Mouse (Mus musculus): ENCODE results near the gene Dqx1. TPM values are rescaled to one million over a fixed set of nuclear protein-coding genes. Genes with fewer than 3 reads are reported as not detected.
A peak's percentile ranks its signal among the peaks of the same experiment; 100 is the strongest.

The Dqx1 gene
- 0.62 and 1.3 TPM in 2 replicates for polyA plus RNA-seq (2014; fragmentation: Nextera tagmentation; extraction: Ambion mirVana)

GRCm38 (mm10) chr6:83057790-83058189 is at the start of gene Dqx1:
Gene Dqx1, plus strand, starts transcription at chr6:83057844.
- TF ChIP-seq CTCF (IDR thresholded peaks at IDR 0.05; ENCODE audit: low read depth), result no peak
- H3K27ac ChIP-seq (ENCODE audit: low read depth), result no peak within 1 kb of the TSS
- no peak within 1 kb of the TSS for H3K9ac ChIP-seq
- H3K36me3 ChIP-seq (ENCODE audit: insufficient read depth), result peaks cover 23% of the 10 kb centered on the region
- ATAC-seq (ENCODE audit: insufficient read depth), result no peak
- H3K4me3 ChIP-seq (ENCODE audit: low read depth, low read length), result no peak within 1 kb of the TSS
- no peak within 1 kb of the TSS for H3K4me2 ChIP-seq
- H3K27me3 ChIP-seq (ENCODE audit: insufficient read depth, low read length), result peaks cover 16% of the 10 kb centered on the region
- WGBS, result 43% methylated on average over 3 of the region's 3 CpGs
- H3K9me3 ChIP-seq (ENCODE audit: low read depth, low read length), result no peaks in the 10 kb centered on the region
- DNase-seq, result peak; percentile 55
- peaks cover 5% of the 10 kb centered on the region; the same call in 1 of the 2 replicates for H3K4me1 ChIP-seq (ENCODE audit: insufficient read depth)

GRCm38 (mm10) chr6:83008659-83009058 is 49.0 kb upstream of the Dqx1 start:
- H3K4me2 ChIP-seq, result no peak overlapping the region
- no peak overlapping the region for H3K9ac ChIP-seq
- H3K27me3 ChIP-seq (ENCODE audit: insufficient read depth, low read length), result no peaks in the 10 kb centered on the region
- ATAC-seq (ENCODE audit: insufficient read depth) (no peak), DNase-seq (peak; percentile 39)
- H3K9me3 ChIP-seq (ENCODE audit: low read depth, low read length), result no peaks in the 10 kb centered on the region
- no peaks in the 10 kb centered on the region for H3K36me3 ChIP-seq (ENCODE audit: insufficient read depth)
- no peak for TF ChIP-seq CTCF (IDR thresholded peaks at IDR 0.05; ENCODE audit: low read depth)
- H3K4me3 ChIP-seq (ENCODE audit: low read depth, low read length), result no peak overlapping the region
- 35% methylated on average over 3 of the region's 3 CpGs for WGBS
- H3K27ac ChIP-seq (ENCODE audit: low read depth), result no peak overlapping the region
- peaks cover 5% of the 10 kb centered on the region; the same call in 1 of the 2 replicates for H3K4me1 ChIP-seq (ENCODE audit: insufficient read depth)

- H3K36me3 ChIP-seq (ENCODE audit: insufficient read depth), result no peaks in the 10 kb centered on the region
- H3K27me3 ChIP-seq (ENCODE audit: insufficient read depth, low read length), result no peaks in the 10 kb centered on the region
- H3K27ac ChIP-seq (ENCODE audit: low read depth), result no peak overlapping the region
- DNase-seq (peak; percentile 6), ATAC-seq (ENCODE audit: insufficient read depth) (no peak)
- WGBS, result 29% methylated on average over 7 of the region's 7 CpGs
- no peak for TF ChIP-seq CTCF (IDR thresholded peaks at IDR 0.05; ENCODE audit: low read depth)
- H3K9ac ChIP-seq, result no peak overlapping the region
- no peaks in the 10 kb centered on the region for H3K9me3 ChIP-seq (ENCODE audit: low read depth, low read length)
- 0 out of 2 replicates have a peak, but pooled peaks cover 5% of the 10 kb centered on the region for H3K4me1 ChIP-seq (ENCODE audit: insufficient read depth)
- H3K4me2 ChIP-seq, result no peak overlapping the region; the same call in 1 of the 2 replicates
- H3K4me3 ChIP-seq (ENCODE audit: low read depth, low read length), result no peak overlapping the region
These were observed 47.6 kb upstream of the Dqx1 start for GRCm38 (mm10) chr6:83010010-83010409.

GRCm38 (mm10) chr6:83011255-83011654 is 46.4 kb upstream of the Dqx1 start:
- DNase-seq (no peak), ATAC-seq (ENCODE audit: insufficient read depth) (no peak)
- Histone ChIP-seq H3K9ac (no peak overlapping the region), H3K4me2 (no peak overlapping the region), H3K4me1 (ENCODE audit: insufficient read depth) (0 out of 2 replicates have a peak, but pooled peaks cover 5% of the 10 kb centered on the region), H3K4me3 (ENCODE audit: low read depth, low read length) (no peak overlapping the region), H3K27ac (ENCODE audit: low read depth) (no peak overlapping the region), H3K9me3 (ENCODE audit: low read depth, low read length) (no peaks in the 10 kb centered on the region), H3K36me3 (ENCODE audit: insufficient read depth) (no peaks in the 10 kb centered on the region), H3K27me3 (ENCODE audit: insufficient read depth, low read length) (no peaks in the 10 kb centered on the region)
- no peak for TF ChIP-seq CTCF (IDR thresholded peaks at IDR 0.05; ENCODE audit: low read depth)
- WGBS, result 82% methylated on average over 7 of the region's 7 CpGs

GRCm38 (mm10) chr6:83011756-83012155 is 45.9 kb upstream of the Dqx1 start:
- Histone ChIP-seq H3K4me2 (no peak overlapping the region), H3K36me3 (ENCODE audit: insufficient read depth) (no peaks in the 10 kb centered on the region), H3K27ac (ENCODE audit: low read depth) (no peak overlapping the region), H3K9ac (no peak overlapping the region), H3K4me3 (ENCODE audit: low read depth, low read length) (no peak overlapping the region), H3K27me3 (ENCODE audit: insufficient read depth, low read length) (no peaks in the 10 kb centered on the region), H3K4me1 (ENCODE audit: insufficient read depth) (0 out of 2 replicates have a peak, but pooled peaks cover 5% of the 10 kb centered on the region), H3K9me3 (ENCODE audit: low read depth, low read length) (no peaks in the 10 kb centered on the region)
- DNase-seq (no peak), ATAC-seq (ENCODE audit: insufficient read depth) (no peak)
- 78% methylated on average over 6 of the region's 6 CpGs for WGBS
- no peak for TF ChIP-seq CTCF (IDR thresholded peaks at IDR 0.05; ENCODE audit: low read depth)

GRCm38 (mm10) chr6:83013444-83013843 is 44.2 kb upstream of the Dqx1 start:
- no peaks in the 10 kb centered on the region for H3K9me3 ChIP-seq (ENCODE audit: low read depth, low read length)
- H3K9ac ChIP-seq, result no peak overlapping the region
- H3K27me3 ChIP-seq (ENCODE audit: insufficient read depth, low read length), result no peaks in the 10 kb centered on the region
- ATAC-seq (ENCODE audit: insufficient read depth) (no peak), DNase-seq (no peak)
- no peak overlapping the region for H3K4me3 ChIP-seq (ENCODE audit: low read depth, low read length)
- no peak overlapping the region; the same call in 1 of the 2 replicates for H3K27ac ChIP-seq (ENCODE audit: low read depth)
- no peak for TF ChIP-seq CTCF (IDR thresholded peaks at IDR 0.05; ENCODE audit: low read depth)
- no peaks in the 10 kb centered on the region for H3K36me3 ChIP-seq (ENCODE audit: insufficient read depth)
- H3K4me2 ChIP-seq, result no peak overlapping the region
- 0 out of 2 replicates have a peak, but pooled peaks cover 5% of the 10 kb centered on the region for H3K4me1 ChIP-seq (ENCODE audit: insufficient read depth)
- 70% methylated on average over 5 of the region's 5 CpGs for WGBS

GRCm38 (mm10) chr6:83014482-83015466 is 42.9 kb upstream of the Dqx1 start:
- H3K9me3 ChIP-seq (ENCODE audit: low read depth, low read length), result no peaks in the 10 kb centered on the region
- no peak overlapping the region for H3K4me2 ChIP-seq
- DNase-seq, result no peak
- 0 out of 2 replicates have a peak, but pooled peaks cover 5% of the 10 kb centered on the region for H3K4me1 ChIP-seq (ENCODE audit: insufficient read depth)
- H3K27me3 ChIP-seq (ENCODE audit: insufficient read depth, low read length), result no peaks in the 10 kb centered on the region
- no peak for TF ChIP-seq CTCF (IDR thresholded peaks at IDR 0.05; ENCODE audit: low read depth)
- H3K4me3 ChIP-seq (ENCODE audit: low read depth, low read length), result no peak overlapping the region
- H3K27ac ChIP-seq (ENCODE audit: low read depth), result no peak overlapping the region; the same call in 1 of the 2 replicates
- peak; percentile 69; the same call in 1 of the 2 replicates for ATAC-seq (ENCODE audit: insufficient read depth)
- no peak overlapping the region for H3K9ac ChIP-seq
- no peaks in the 10 kb centered on the region for H3K36me3 ChIP-seq (ENCODE audit: insufficient read depth)
- WGBS, result 51% methylated on average over 12 of the region's 12 CpGs

All from lung, embryonic 14.5 days (tissue).